Mouse (Mus musculus): ENCODE measurements at regions not wholly inside any gene's neighbourhood (a gene's known extent, or its start where the extent isn't known, plus 50 kb on each side); places are given as distances from the start of the nearest gene placed in this dataset.

DNA sequence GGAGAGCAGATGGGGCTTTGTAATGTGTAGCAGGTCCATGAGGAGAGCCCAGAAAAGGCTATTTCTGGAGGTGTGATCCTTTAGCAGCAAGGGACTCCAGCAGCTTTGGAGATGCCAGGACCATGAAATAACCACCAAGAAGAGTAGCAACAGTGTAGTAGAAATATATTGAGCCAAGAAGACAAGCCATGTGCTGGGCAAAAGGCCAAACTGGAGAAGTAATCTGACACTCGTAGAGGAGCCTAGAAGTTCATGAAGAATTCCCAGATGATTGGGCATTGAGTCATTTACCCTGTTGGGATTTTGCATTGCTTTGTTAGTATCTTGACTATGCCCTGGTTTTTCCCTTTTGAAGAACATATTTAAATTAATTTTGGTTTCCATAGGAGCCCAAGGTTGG lies 271.3 kb upstream of the Slitrk5 start:
- no peak for TF ChIP-seq CTCF (IDR thresholded peaks at IDR 0.05; ENCODE audit: low read depth)
- TF ChIP-seq EP300 (optimal IDR thresholded peaks at IDR 0.05) = no peak

Data from stomach, postnatal 0 days (tissue).